Mouse (Mus musculus): ENCODE measurements around the gene Eapp. TPM values are rescaled to one million over a fixed set of nuclear protein-coding genes. Genes with fewer than 3 reads are reported as not detected.

Eapp gene
- total and polyA plus RNA-seq, 3 experiments: 43.1 to 53.9 (median 51.5) TPM

GRCm38 (mm10) chr12:54697003-54697597 lies 1.4 kb upstream of the Eapp start:
- Histone ChIP-seq H3K27me3 (replicated peaks) (peaks cover 7% of the 10 kb centered on the region), H3K4me3 (replicated peaks in 1 of 3; ENCODE audit: low read depth in 2 of 3, low read length in 2 of 3, poor library complexity in 1 of 3) (no peak overlapping the region), H3K9ac (ENCODE audit: insufficient read depth, low read depth) (no peak overlapping the region), H3K4me1 (ENCODE audit: control insufficient read depth in 1 of 2, insufficient read depth in 2 of 2) (peaks cover 3 to 21% of the 10 kb centered on the region in 2 experiments), H3K79me2 (replicated peaks; ENCODE audit: control insufficient read depth, extremely low read depth, insufficient read depth, poor library complexity, severe bottlenecking) (peaks cover 21% of the 10 kb centered on the region), H3K4me2 (ENCODE audit: insufficient read depth, low read depth, poor library complexity, severe bottlenecking) (no peak overlapping the region), H3K9me3 (replicated peaks; ENCODE audit: low read length) (no peaks in the 10 kb centered on the region), H3K36me3 (replicated peaks in 1 of 2; ENCODE audit: control insufficient read depth in 1 of 2, insufficient read depth in 1 of 2, low read length in 1 of 2) (peaks cover 7 to 11% of the 10 kb centered on the region in 2 experiments), H3K27ac (ENCODE audit: insufficient read depth, low read depth) (no peak overlapping the region)
- DNase-seq (ENCODE audit: extremely low read depth): peak; percentile 80
- TF ChIP-seq TBP (conservative IDR thresholded peaks at IDR 0.05; ENCODE audit: low read depth, low read length) (peak; percentile 94), ZMIZ1 (IDR thresholded peaks at IDR 0.05; ENCODE audit: low read depth, low read length) (peak; percentile 95), MAFK (IDR thresholded peaks at IDR 0.05; ENCODE audit: insufficient replicate concordance, low read length) (no peak), RAD21 (IDR thresholded peaks at IDR 0.05; ENCODE audit: low read depth, low read length) (no peak), POLR2A (IDR thresholded peaks at IDR 0.05; ENCODE audit: low read depth, low read length) (peak; percentile 97), JUND (conservative IDR thresholded peaks at IDR 0.05; ENCODE audit: low read depth, low read length) (no peak; the same call in 1 of the 2 replicates), PAX5 (IDR thresholded peaks at IDR 0.05; ENCODE audit: low read length) (no peak), MYC (IDR thresholded peaks at IDR 0.05; ENCODE audit: low read depth, low read length) (no peak), ZKSCAN1 (IDR thresholded peaks at IDR 0.05; ENCODE audit: borderline replicate concordance, low read depth, low read length) (no peak), IRF4 (IDR thresholded peaks at IDR 0.05; ENCODE audit: low read depth, low read length) (no peak), USF1 (IDR thresholded peaks at IDR 0.05; ENCODE audit: low read depth, low read length) (no peak), MEF2A (IDR thresholded peaks at IDR 0.05; ENCODE audit: borderline replicate concordance, low read depth, low read length) (no peak), SMC3 (IDR thresholded peaks at IDR 0.05; ENCODE audit: low read depth, low read length) (no peak), ELF1 (IDR thresholded peaks at IDR 0.05; ENCODE audit: low read depth, low read length) (no peak)
- dilution Hi-C loops (cut with MboI; ENCODE audit: extremely low pct_ligation_motif_present, extremely low pct_unique_long_range_greater_than_20kb, low sequenced_read_pairs): no loop called here
- in situ Hi-C loops (cut with MboI; ENCODE audit: low pct_ligation_motif_present, low pct_unique_long_range_greater_than_20kb, low sequenced_read_pairs): no loop called here

GRCm38 (mm10) chr12:54696242-54697002 lies 725 bp upstream of the Eapp start:
- H3K36me3 ChIP-seq (replicated peaks in 1 of 2; ENCODE audit: control insufficient read depth in 1 of 2, insufficient read depth in 1 of 2, low read length in 1 of 2): peaks cover 9 to 17% of the 10 kb centered on the region in 2 experiments
- H3K27me3 ChIP-seq (replicated peaks): peaks cover 7% of the 10 kb centered on the region
- peak overlapping the region; percentile 85 for H3K9ac ChIP-seq (ENCODE audit: insufficient read depth, low read depth)
- in situ Hi-C loops (cut with MboI; ENCODE audit: low pct_ligation_motif_present, low pct_unique_long_range_greater_than_20kb, low sequenced_read_pairs) (no loop called here), dilution Hi-C loops (cut with MboI; ENCODE audit: extremely low pct_ligation_motif_present, extremely low pct_unique_long_range_greater_than_20kb, low sequenced_read_pairs) (no loop called here)
- peak overlapping the region; percentile 68 to 79 (median 76) for H3K4me3 ChIP-seq (replicated peaks in 1 of 3; ENCODE audit: low read depth in 2 of 3, low read length in 2 of 3, poor library complexity in 1 of 3)
- peak overlapping the region; percentile 82; the same call in 1 of the 2 replicates for H3K27ac ChIP-seq (ENCODE audit: insufficient read depth, low read depth)
- H3K4me2 ChIP-seq (ENCODE audit: insufficient read depth, low read depth, poor library complexity, severe bottlenecking): peak overlapping the region; percentile 55; the same call in 1 of the 2 replicates
- peaks cover 3 to 21% of the 10 kb centered on the region in 2 experiments for H3K4me1 ChIP-seq (ENCODE audit: control insufficient read depth in 1 of 2, insufficient read depth in 2 of 2)
- DNase-seq (ENCODE audit: extremely low read depth): peak; percentile 95
- H3K9me3 ChIP-seq (replicated peaks; ENCODE audit: low read length): no peaks in the 10 kb centered on the region
- H3K79me2 ChIP-seq (replicated peaks; ENCODE audit: control insufficient read depth, extremely low read depth, insufficient read depth, poor library complexity, severe bottlenecking): peaks cover 21% of the 10 kb centered on the region
- peak; percentile 100 for TF ChIP-seq POLR2AphosphoS2 (IDR thresholded peaks at IDR 0.05; ENCODE audit: low read depth, low read length)
- peak; percentile 94; the same call in 1 of the 2 replicates for TF ChIP-seq SIN3A (IDR thresholded peaks at IDR 0.05; ENCODE audit: low read length)
- peak; percentile 67; the same call in 1 of the 2 replicates for TF ChIP-seq JUND (conservative IDR thresholded peaks at IDR 0.05; ENCODE audit: low read depth, low read length)
- peak; percentile 94 for TF ChIP-seq CHD1 (IDR thresholded peaks at IDR 0.05; ENCODE audit: low read depth, low read length)
- TF ChIP-seq MEF2A (IDR thresholded peaks at IDR 0.05; ENCODE audit: borderline replicate concordance, low read depth, low read length): peak; percentile 80
- TF ChIP-seq JUN (IDR thresholded peaks at IDR 0.05; ENCODE audit: insufficient read depth, low read depth, low read length): no peak
- peak; percentile 89; the same call in 1 of the 2 replicates for TF ChIP-seq E2F4 (IDR thresholded peaks at IDR 0.05; ENCODE audit: insufficient replicate concordance, low read depth, low read length)
- peak; percentile 55; the same call in 1 of the 2 replicates for TF ChIP-seq NRF1 (IDR thresholded peaks at IDR 0.05; ENCODE audit: low read depth, low read length)
- TF ChIP-seq BHLHE40 (IDR thresholded peaks at IDR 0.05; ENCODE audit: low read depth, low read length): peak; percentile 57
- no peak for TF ChIP-seq PAX5 (IDR thresholded peaks at IDR 0.05; ENCODE audit: low read length)
- peak; percentile 77 for TF ChIP-seq IRF4 (IDR thresholded peaks at IDR 0.05; ENCODE audit: low read depth, low read length)
- no peak; the same call in 1 of the 2 replicates for TF ChIP-seq MXI1 (IDR thresholded peaks at IDR 0.05; ENCODE audit: low read depth, low read length)
- peak; percentile 75 for TF ChIP-seq ELF1 (IDR thresholded peaks at IDR 0.05; ENCODE audit: low read depth, low read length)
- TF ChIP-seq POLR2A (IDR thresholded peaks at IDR 0.05; ENCODE audit: low read depth, low read length): peak; percentile 99
- TF ChIP-seq GABPA (IDR thresholded peaks at IDR 0.05; ENCODE audit: insufficient replicate concordance, low read depth, low read length): no peak; the same call in 1 of the 2 replicates
- TF ChIP-seq ZKSCAN1 (IDR thresholded peaks at IDR 0.05; ENCODE audit: borderline replicate concordance, low read depth, low read length): no peak
- peak; percentile 85 for TF ChIP-seq ZNF384 (IDR thresholded peaks at IDR 0.05; ENCODE audit: low read depth, low read length)
- TF ChIP-seq USF1 (IDR thresholded peaks at IDR 0.05; ENCODE audit: low read depth, low read length): no peak
- no peak for TF ChIP-seq UBTF (IDR thresholded peaks at IDR 0.05; ENCODE audit: low read depth, low read length)
- peak; percentile 100 for TF ChIP-seq ZMIZ1 (IDR thresholded peaks at IDR 0.05; ENCODE audit: low read depth, low read length)
- TF ChIP-seq ETS1 (conservative IDR thresholded peaks at IDR 0.05; ENCODE audit: low read depth, low read length): peak; percentile 97
- TF ChIP-seq TBP (conservative IDR thresholded peaks at IDR 0.05; ENCODE audit: low read depth, low read length): peak; percentile 99
- 0 out of 2 replicates have a peak, but pooled peaks have one; percentile 28 for TF ChIP-seq EP300 (IDR thresholded peaks at IDR 0.05; ENCODE audit: low read length)
